Mouse (Mus musculus) heart, adult 10 weeks (tissue): ENCODE results near the gene Thpo. TPM values are rescaled to one million over a fixed set of nuclear protein-coding genes. Genes with fewer than 3 reads are reported as not detected.

Experiments
- polyA plus RNA-seq: library from polyadenylated mRNA; stranded (reverse); fragments of 350-450 nt; fragmentation: Illumina TruSeq; extraction: RNeasy Lipid Tissue Mini Kit (QIAGEN cat#74804); gene quantifications from one replicate; pipeline ENCODE4 v1.2.3, GENCODE M21; 2014; ENCODE audit warnings: low read depth, low replicate concordance

Gene Thpo
- polyA plus RNA-seq: 0.39 TPM

GRCm38 (mm10) chr16:20733731-20734730 lies at the start of gene Thpo:
Gene Thpo, minus strand, starts transcription at chr16:20734511.

GRCm38 (mm10) chr16:20732925-20733730 lies 1.2 kb downstream of the Thpo start, which contains the start of gene Chrd:
Gene Chrd, plus strand, starts transcription at chr16:20733127.

DNA sequence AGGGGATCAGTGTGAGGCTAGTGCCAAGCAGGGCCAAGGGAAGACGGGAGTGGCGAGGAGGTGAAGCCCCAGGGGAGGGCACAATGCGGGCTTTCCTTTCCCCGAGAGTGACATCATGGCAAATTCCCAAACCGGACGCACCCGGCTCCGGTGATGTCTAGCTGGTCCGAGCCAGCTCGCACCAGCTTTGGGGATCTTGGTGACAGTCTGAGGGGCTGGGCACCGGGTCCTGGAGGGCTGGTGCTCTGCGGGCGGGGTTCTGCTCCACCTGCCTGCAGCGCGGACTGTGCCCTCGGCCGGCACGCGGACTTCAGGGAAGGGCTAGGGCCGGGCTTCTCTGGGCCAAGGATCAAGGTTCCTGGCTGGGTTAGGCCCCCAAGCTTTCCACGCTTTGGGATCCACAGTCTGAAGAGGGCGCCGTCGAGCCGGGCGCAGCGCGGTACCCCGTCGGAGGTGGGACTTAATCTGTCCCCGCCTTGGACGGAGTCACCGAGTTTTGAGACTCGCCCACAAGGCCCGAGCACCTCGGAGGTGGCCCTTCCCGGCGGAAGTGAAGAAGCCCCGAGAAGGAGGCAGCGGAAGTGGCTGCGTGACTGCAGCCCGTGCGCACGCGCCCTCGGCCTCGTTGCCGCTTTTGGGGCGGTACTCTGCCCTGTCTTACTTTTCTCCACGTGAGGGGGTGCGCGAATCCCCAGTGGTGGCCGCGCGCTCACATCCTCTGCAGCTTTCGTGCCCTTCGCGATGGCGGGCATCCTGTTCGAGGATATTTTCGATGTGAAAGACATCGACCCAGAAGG lies 16.9 kb downstream of the Thpo start, which contains the start of the genes Polr2h and Clcn2:
Polr2h (plus strand) TSS at position 485 of the 797 bp plus-strand sequence.
Clcn2 (minus strand) TSS at position 566 of the 797 bp plus-strand sequence.

DNA sequence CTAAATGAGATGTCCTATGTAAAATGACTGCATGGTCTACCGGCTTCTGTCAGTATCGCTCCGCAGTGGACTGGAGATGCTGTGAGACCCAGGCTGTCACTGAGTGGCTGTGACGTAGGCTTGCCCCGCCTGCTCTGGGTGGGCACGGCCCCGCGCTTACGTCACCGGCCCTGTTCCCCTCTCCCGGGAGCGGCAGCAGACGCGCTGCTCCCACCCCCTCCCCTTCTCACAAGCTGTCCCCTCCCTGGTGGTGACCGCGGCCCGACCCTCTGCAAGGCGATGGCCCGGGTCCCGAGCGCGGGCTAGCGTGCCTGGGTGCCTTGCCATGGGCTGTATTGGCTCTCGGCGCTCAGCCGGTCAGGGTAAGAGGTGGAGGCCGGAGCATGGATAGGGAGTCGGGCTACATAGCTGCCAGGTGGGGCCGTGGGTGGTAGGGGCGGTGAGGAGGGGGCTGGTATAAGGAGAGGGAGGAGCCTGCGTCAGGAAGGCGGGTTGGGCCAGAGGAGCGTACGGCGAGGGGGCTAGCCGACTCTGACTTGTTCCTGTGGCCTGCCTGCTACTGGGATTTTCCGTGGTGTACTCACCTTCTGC lies 41.1 kb downstream of the Thpo start, which contains the start of gene Fam131a:
Fam131a (plus strand) TSS at position 131 of the 591 bp plus-strand sequence.

Other genes with a start within 250 kb of the Thpo start
- gene Eif2b5, start 235.7 kb downstream of the Thpo start, polyA plus RNA-seq: 59.9 TPM
- gene Dvl3, start 217.5 kb downstream of the Thpo start, polyA plus RNA-seq: 34.4 TPM
- gene Ap2m1, start 199.0 kb downstream of the Thpo start, polyA plus RNA-seq: 211 TPM
- gene Abcf3, start 185.9 kb downstream of the Thpo start, polyA plus RNA-seq: 55.8 TPM
- gene Vwa5b2, start 145.0 kb downstream of the Thpo start, polyA plus RNA-seq: not detected
- gene Eef1akmt4, start 122.9 kb downstream of the Thpo start, polyA plus RNA-seq: 6.5 TPM
- gene Gm49333, start 122.9 kb downstream of the Thpo start, polyA plus RNA-seq: 0.47 TPM
- gene Alg3, start 122.8 kb downstream of the Thpo start, polyA plus RNA-seq: 10.7 TPM
- gene Camk2n2, start 113.2 kb downstream of the Thpo start, polyA plus RNA-seq: 0.60 TPM
- gene Ece2, start 104.7 kb downstream of the Thpo start, polyA plus RNA-seq: 0.29 TPM
- gene Psmd2, start 82.9 kb downstream of the Thpo start, polyA plus RNA-seq: 182 TPM
- 230 TPM for gene Eif4g1, start 66.2 kb downstream of the Thpo start, polyA plus RNA-seq
- 30.1 TPM for gene Fam131a, start 41.3 kb downstream of the Thpo start, polyA plus RNA-seq
- gene Polr2h, start 16.8 kb downstream of the Thpo start, polyA plus RNA-seq: 18.3 TPM
- 3.7 TPM for gene Clcn2, start 16.8 kb downstream of the Thpo start, polyA plus RNA-seq
- gene Chrd, start 1.4 kb downstream of the Thpo start, polyA plus RNA-seq: 2.7 TPM